Mouse (Mus musculus) liver, embryonic 15.5 days (tissue): ENCODE results near the gene Cacnb3. TPM values are rescaled to one million over a fixed set of nuclear protein-coding genes. Genes with fewer than 3 reads are reported as not detected.

ENCODE experiments used
- ATAC-seq: fragments of 200-750 bp; cut with Nextera tagmentation; 2 replicates; pipeline ENCODE4 v1.8.0; 2017; ENCODE audit warnings: moderate number of reproducible peaks, mild to moderate bottlenecking, moderate library complexity; ENCODE audit not compliant: insufficient read depth
- H3K27ac ChIP-seq: fragments of 300-500 bp; sonication (generic); replicated peaks from 2 replicates; pipeline ENCODE4 v1.5.1; 2015; ENCODE audit warnings: mild to moderate bottlenecking, inconsistent platforms
- H3K27me3 ChIP-seq: fragments of 300-500 bp; sonication (generic); 2 replicates; pipeline ENCODE4 v1.6.1; 2015; ENCODE audit warnings: mild to moderate bottlenecking, inconsistent platforms
- H3K36me3 ChIP-seq: fragments of 300-500 bp; sonication (generic); replicated peaks from 2 replicates; pipeline ENCODE4 v1.6.1; 2015; ENCODE audit warnings: moderate library complexity, mild to moderate bottlenecking, inconsistent platforms
- H3K4me1 ChIP-seq: fragments of 300-500 bp; sonication (generic); replicated peaks from 2 replicates; pipeline ENCODE4 v1.6.1; 2015; ENCODE audit warnings: inconsistent platforms
- H3K4me2 ChIP-seq: fragments of 300-500 bp; sonication (generic); 2 replicates; pipeline ENCODE4 v1.6.1; 2015; ENCODE audit warnings: moderate library complexity, mild to moderate bottlenecking, inconsistent platforms
- H3K4me3 ChIP-seq: fragments of 300-500 bp; sonication (generic); replicated peaks from 2 replicates; pipeline ENCODE4 v1.5.1; 2015; ENCODE audit warnings: mild to moderate bottlenecking, inconsistent platforms
- H3K9ac ChIP-seq: fragments of 300-500 bp; sonication (generic); 2 replicates; pipeline ENCODE4 v1.6.1; 2015; ENCODE audit warnings: moderate library complexity, mild to moderate bottlenecking, inconsistent platforms
- H3K9me3 ChIP-seq: fragments of 300-500 bp; sonication (generic); replicated peaks from 2 replicates; pipeline ENCODE4 v1.6.1; 2016; ENCODE audit warnings: inconsistent platforms
- WGBS: fragments of 180-500 bp; shearing (Covaris S2); methylation state at CpG from one replicate; pipeline ENCODE4 v1.1.7; 2015; ENCODE audit warnings: mixed read lengths; ENCODE audit not compliant: insufficient replicate concordance; 5-methylcytosine and 5-hydroxymethylcytosine counted together
- polyA plus RNA-seq: library from polyadenylated mRNA; unstranded; fragments of >200 nt; fragmentation: Nextera tagmentation; extraction: Ambion mirVana; gene quantifications from 2 replicates; pipeline ENCODE4 v1.2.1, GENCODE M21; 2015

The Cacnb3 gene
- polyA plus RNA-seq, 1 experiment from 2014 or later: 0.52 TPM

DNA sequence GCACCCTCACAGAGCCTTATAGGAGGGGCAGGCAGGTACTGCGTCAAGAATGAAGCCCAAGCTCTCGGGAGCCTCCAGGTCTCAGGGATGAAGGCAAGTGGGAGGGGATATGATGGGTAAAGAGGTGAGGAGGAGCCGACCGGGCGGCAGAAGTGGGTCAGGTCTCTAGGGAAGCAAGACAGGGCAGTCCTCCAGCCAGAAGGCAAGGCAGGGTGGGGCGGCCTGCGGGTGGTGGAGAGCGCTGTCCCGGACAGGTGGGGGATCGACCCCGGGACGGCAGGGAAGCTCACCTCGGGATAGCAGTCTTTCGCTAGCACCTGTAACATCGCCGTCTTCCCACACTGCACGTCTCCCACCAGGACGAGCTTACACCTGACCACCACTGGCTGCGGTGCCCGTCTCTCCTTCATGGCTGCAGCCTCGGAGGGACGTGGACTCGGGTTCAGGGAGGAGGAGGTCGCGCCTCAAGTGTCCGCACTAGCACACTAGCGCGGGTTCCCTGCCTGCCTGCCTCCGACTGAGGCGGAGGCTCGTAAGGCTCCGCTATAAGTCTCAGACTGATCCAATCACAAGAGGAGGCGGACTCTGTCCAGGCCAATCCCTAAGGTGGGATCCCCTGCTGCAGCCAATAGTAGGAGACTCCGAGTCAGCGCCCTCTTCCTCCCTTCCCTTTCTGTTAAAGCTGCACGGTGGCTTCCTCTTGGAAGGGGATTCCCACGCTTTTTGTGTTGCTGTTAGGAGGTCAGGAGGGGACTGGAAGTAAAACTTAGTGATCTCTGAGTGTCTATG is 46.5 kb downstream of the Cacnb3 start, which contains the start of gene Rnd1:
TSS of gene Rnd1 (minus strand) at position 522 of the 789 bp plus-strand sequence.
- WGBS: under 1% methylated on average over 37 of the region's 37 CpGs
- H3K4me2 ChIP-seq: peak within 1 kb of the TSS; percentile 68
- ATAC-seq: peak; percentile 88
- no peak within 1 kb of the TSS for H3K27ac ChIP-seq
- H3K9ac ChIP-seq: peak within 1 kb of the TSS; percentile 15; the same call in 1 of the 2 replicates
- H3K9me3 ChIP-seq: no peaks in the 10 kb centered on the region
- H3K27me3 ChIP-seq: peaks cover 75% of the 10 kb centered on the region
- peaks cover 16% of the 10 kb centered on the region for H3K4me1 ChIP-seq
- peak within 1 kb of the TSS; percentile 44 for H3K4me3 ChIP-seq
- no peaks in the 10 kb centered on the region for H3K36me3 ChIP-seq

DNA sequence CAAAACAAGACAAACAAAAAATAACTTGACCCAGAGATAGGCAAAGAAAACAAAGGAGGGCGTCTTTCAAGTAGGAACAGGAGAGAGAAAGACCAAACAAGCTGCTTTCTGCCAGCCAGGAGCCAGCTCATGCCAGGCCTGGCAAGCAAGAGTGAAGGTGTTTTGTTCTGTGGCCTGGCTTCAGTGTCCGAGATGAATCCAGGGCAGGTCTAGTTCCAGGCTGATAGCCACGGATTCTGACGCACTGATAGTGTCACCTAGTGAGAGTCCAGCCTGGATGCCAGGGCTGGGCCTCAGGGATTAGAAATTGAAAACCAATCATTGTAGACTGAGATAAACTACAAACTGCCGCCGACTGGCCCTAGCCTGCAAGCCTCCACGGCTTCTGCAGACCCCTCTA is 47.3 kb downstream of the Cacnb3 start:
- Histone ChIP-seq H3K27me3 (peaks cover 75% of the 10 kb centered on the region), H3K4me2 (no peak overlapping the region), H3K36me3 (no peaks in the 10 kb centered on the region), H3K4me3 (no peak overlapping the region), H3K4me1 (peaks cover 18% of the 10 kb centered on the region), H3K9me3 (no peaks in the 10 kb centered on the region), H3K9ac (no peak overlapping the region), H3K27ac (no peak overlapping the region)
- WGBS: 54% methylated on average over 7 of the region's 7 CpGs
- ATAC-seq: no peak

- no peak overlapping the region for H3K9ac ChIP-seq
- WGBS: 76% methylated on average over 8 of the region's 8 CpGs
- peaks cover 56% of the 10 kb centered on the region for H3K27me3 ChIP-seq
- H3K9me3 ChIP-seq: no peaks in the 10 kb centered on the region
- ATAC-seq: no peak
- peaks cover 18% of the 10 kb centered on the region for H3K4me1 ChIP-seq
- H3K36me3 ChIP-seq: no peaks in the 10 kb centered on the region
- no peak overlapping the region for H3K27ac ChIP-seq
- H3K4me3 ChIP-seq: no peak overlapping the region
- H3K4me2 ChIP-seq: no peak overlapping the region
Measured at GRCm38 (mm10) chr15:98680660-98681059, 50.0 kb downstream of the Cacnb3 start.

- no peak overlapping the region for H3K4me2 ChIP-seq
- H3K27me3 ChIP-seq: peaks cover 46% of the 10 kb centered on the region
- no peak overlapping the region for H3K27ac ChIP-seq
- H3K4me1 ChIP-seq: peaks cover 16% of the 10 kb centered on the region
- no peaks in the 10 kb centered on the region for H3K9me3 ChIP-seq
- 45% methylated on average over 7 of the region's 7 CpGs for WGBS
- H3K9ac ChIP-seq: no peak overlapping the region
- H3K36me3 ChIP-seq: no peaks in the 10 kb centered on the region
- H3K4me3 ChIP-seq: no peak overlapping the region
- ATAC-seq: no peak
Measured at GRCm38 (mm10) chr15:98681633-98682032, 51.0 kb downstream of the Cacnb3 start.

- Histone ChIP-seq H3K27me3 (peaks cover 30% of the 10 kb centered on the region), H3K27ac (no peak overlapping the region), H3K4me3 (no peak overlapping the region), H3K9ac (no peak overlapping the region), H3K36me3 (no peaks in the 10 kb centered on the region), H3K4me2 (no peak overlapping the region), H3K9me3 (no peaks in the 10 kb centered on the region), H3K4me1 (0 out of 2 replicates have a peak, but pooled peaks cover 2% of the 10 kb centered on the region)
- ATAC-seq: 0 out of 2 replicates have a peak, but pooled peaks have one; percentile 18
- WGBS: 34% methylated on average over 10 of the region's 10 CpGs
Measured at GRCm38 (mm10) chr15:98683177-98683576, 52.5 kb downstream of the Cacnb3 start.

DNA sequence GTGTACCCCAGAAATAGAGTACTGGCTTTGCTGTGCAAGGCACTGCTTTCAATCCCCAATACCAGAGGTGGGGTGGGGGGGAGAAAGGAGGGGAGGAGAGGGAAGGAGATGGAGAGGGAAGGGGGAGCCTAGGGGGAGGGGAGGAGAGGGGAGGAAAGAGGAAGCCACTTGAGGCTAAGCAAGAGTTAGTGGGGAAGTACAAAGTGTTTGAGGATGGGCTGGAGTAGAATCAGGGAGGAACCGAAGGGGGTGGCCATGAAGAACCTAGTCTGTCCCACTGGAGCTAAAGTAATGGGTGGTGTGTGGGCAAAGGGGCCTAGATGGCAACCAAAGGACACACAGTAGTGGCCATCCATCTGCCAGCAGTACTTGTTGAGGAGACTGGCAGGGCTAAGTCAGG is 53.1 kb downstream of the Cacnb3 start:
- WGBS: 23% methylated on average over 1 of the region's 1 CpGs
- H3K9me3 ChIP-seq: no peaks in the 10 kb centered on the region
- no peak overlapping the region for H3K9ac ChIP-seq
- H3K36me3 ChIP-seq: no peaks in the 10 kb centered on the region
- H3K4me2 ChIP-seq: no peak overlapping the region
- ATAC-seq: no peak
- H3K4me1 ChIP-seq: 0 out of 2 replicates have a peak, but pooled peaks cover 2% of the 10 kb centered on the region
- peaks cover 31% of the 10 kb centered on the region for H3K27me3 ChIP-seq
- no peak overlapping the region for H3K4me3 ChIP-seq
- H3K27ac ChIP-seq: peak overlapping the region; percentile 45; the same call in 1 of the 2 replicates

- 64% methylated on average over 3 of the region's 3 CpGs for WGBS
- H3K4me3 ChIP-seq: no peak overlapping the region
- H3K9ac ChIP-seq: no peak overlapping the region
- no peak overlapping the region for H3K4me2 ChIP-seq
- H3K4me1 ChIP-seq: 0 out of 2 replicates have a peak, but pooled peaks cover 2% of the 10 kb centered on the region
- peaks cover 23% of the 10 kb centered on the region; the same call in 1 of the 2 replicates for H3K27me3 ChIP-seq
- no peaks in the 10 kb centered on the region for H3K9me3 ChIP-seq
- no peak overlapping the region for H3K27ac ChIP-seq
- ATAC-seq: no peak
- H3K36me3 ChIP-seq: no peaks in the 10 kb centered on the region
Measured at GRCm38 (mm10) chr15:98685926-98686325, 55.3 kb downstream of the Cacnb3 start.

GRCm38 (mm10) chr15:98689682-98690081 is 59.0 kb downstream of the Cacnb3 start:
- ATAC-seq: no peak
- WGBS: 58% methylated on average over 2 of the region's 2 CpGs
- H3K27ac ChIP-seq: no peak overlapping the region

DNA sequence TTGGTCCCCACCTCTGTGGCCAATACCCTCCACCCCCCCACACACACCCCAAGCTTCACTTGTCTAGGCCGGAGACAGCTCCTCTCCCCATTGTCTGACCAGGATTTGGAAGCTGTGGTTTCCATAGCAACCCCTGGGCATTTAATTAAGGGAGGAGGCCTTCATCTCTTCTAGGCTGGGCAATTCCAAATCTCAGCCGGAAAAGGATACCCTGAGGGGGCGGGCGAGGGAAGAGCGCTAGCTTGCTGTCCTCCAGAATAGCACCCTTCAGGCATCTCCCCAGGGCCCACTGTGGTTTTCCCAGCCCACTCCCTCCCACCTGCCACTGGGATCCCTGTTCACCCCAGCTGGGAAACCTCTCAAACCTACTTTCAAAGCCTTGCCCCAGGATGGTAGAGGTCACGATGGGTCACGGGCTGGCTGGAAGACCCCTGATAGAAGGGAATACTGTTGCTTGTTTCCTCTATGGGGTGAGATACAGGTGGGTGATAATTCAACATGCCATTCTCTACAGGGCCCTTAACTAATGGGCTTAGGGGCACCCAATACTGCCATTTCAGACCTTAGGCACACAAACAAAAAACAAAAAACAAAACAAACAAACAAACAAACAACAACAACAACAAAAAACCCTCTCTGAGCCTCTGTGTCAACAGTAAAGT is 61.0 kb downstream of the Cacnb3 start:
- peaks cover 19% of the 10 kb centered on the region for H3K27me3 ChIP-seq
- no peak overlapping the region for H3K9ac ChIP-seq
- H3K4me3 ChIP-seq: no peak overlapping the region
- no peaks in the 10 kb centered on the region for H3K9me3 ChIP-seq
- no peak for ATAC-seq
- 77% methylated on average over 7 of the region's 7 CpGs for WGBS
- H3K36me3 ChIP-seq: no peaks in the 10 kb centered on the region
- H3K4me1 ChIP-seq: peaks cover 10% of the 10 kb centered on the region; the same call in 1 of the 2 replicates
- no peak overlapping the region for H3K27ac ChIP-seq
- no peak overlapping the region for H3K4me2 ChIP-seq

More at GRCm38 (mm10) chr15:98689682-98690081, 59.0 kb downstream of the Cacnb3 start:
- Histone ChIP-seq H3K36me3 (no peaks in the 10 kb centered on the region), H3K9ac (no peak overlapping the region), H3K9me3 (no peaks in the 10 kb centered on the region), H3K4me1 (peaks cover 10% of the 10 kb centered on the region; the same call in 1 of the 2 replicates), H3K4me3 (no peak overlapping the region), H3K4me2 (no peak overlapping the region), H3K27me3 (peaks cover 19% of the 10 kb centered on the region)

GRCm38 (mm10) chr15:98692171-98692715 is 61.6 kb downstream of the Cacnb3 start:
- Histone ChIP-seq H3K9me3 (no peaks in the 10 kb centered on the region), H3K4me2 (no peak overlapping the region), H3K9ac (no peak overlapping the region), H3K4me1 (peaks cover 10% of the 10 kb centered on the region; the same call in 1 of the 2 replicates), H3K4me3 (no peak overlapping the region), H3K36me3 (no peaks in the 10 kb centered on the region), H3K27ac (no peak overlapping the region), H3K27me3 (peaks cover 19% of the 10 kb centered on the region)
- no peak for ATAC-seq
- 35% methylated on average over 11 of the region's 11 CpGs for WGBS
